Mouse (Mus musculus): ENCODE results near the gene Smc1b.

DNA sequence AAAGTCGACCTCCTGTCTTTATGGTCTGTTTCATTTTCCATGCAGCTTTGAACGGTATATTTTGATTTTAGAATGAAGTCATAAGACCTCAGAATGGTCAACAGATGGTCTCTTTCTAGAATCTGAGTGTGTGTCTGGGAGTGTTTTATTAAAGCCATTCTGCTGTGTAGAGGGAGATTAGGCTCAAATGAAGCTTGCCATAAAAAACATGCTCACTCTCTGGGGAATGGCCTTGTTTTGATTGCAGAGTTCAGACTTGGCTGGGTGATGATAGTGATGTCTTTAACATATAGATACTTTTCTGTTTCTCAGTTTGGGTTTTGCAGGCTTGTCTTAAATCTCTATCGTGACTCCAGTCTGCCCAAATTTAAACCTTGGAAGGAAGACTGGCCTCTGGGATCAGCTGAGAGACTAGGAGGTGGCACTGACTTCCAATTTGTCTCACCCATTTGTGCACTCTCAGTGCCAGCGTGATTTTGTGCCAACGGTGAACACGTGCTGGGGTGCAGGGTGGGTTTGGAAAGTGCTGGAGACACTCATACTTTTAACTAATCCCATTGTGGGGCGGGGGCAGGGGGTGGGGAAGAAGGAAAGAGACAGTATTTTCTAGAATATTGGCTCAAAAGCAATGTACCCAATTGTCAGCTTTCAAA is 47.9 kb upstream of the Smc1b start:
- TF ChIP-seq CTCF (IDR thresholded peaks at IDR 0.05; ENCODE audit: extremely low read depth, insufficient read depth, insufficient read length, insufficient replicate concordance) (no peak), POLR2A (IDR thresholded peaks at IDR 0.05; ENCODE audit: low read depth, low read length) (no peak)
